In the genomic region with DNA sequence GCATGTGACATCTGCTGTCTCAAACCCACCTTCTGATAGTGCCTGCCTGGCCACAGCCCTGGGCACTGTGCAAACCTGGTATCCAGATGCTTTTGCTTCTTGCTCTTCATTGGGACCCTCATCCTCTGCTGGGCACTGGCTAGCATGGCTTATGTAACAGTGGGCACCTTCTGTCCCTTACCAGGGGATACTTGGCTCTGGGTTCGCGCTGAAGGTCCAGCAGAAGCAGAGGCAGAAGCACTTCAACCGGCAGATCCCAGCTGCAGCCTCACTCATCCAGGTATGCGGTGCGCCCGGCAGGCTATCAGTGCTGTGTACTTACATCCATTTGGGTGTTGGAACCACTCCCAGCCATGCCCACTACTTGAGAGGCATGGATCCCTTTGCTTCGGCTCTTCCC, we compare ENCODE assay signal across 13 mouse cellular contexts.
DNase-seq lines count a peak whose midpoint lies in the region.
"Had no signal": no experiment of that assay in that cellular context is flagged by ENCODE, and none has a peak within 500 bp of the region (broad histone marks: within the 10 kb centered on the region; RNA-seq: fewer than 3 reads in every experiment).

No protein-coding gene starts in this region.

- DNase-seq in heart, postnatal 4 days: peak; percentile 2
- DNase-seq in heart, adult 18-20 months: no peak
- peak; percentile 0 for DNase-seq in lung, postnatal 10 days
- no peak for DNase-seq in lung, postnatal 25 days (ENCODE audit: low spot score)
- DNase-seq in urinary bladder, adult 2 months (ENCODE audit: low spot score): peak; percentile 8
- DNase-seq in urinary bladder, postnatal 25 days (ENCODE audit: low spot score): no peak
- DNase-seq in frontal cortex, postnatal 36 days (ENCODE audit: low spot score in 2 of 2): no peak
- DNase-seq: adrenal gland, postnatal 10 days; cerebellum, adult 11 months; cerebellum, adult 8-10 months; embryo, embryonic 11 days; gastrocnemius, postnatal 14 days; heart, postnatal 10 days had no signal

Comparison
In these comparisons a context has a peak if more than half of its experiments do, and no peak if none do; other contexts are left out.
1. DNase-seq: peak in heart, postnatal 4 days (single experiment), lung, postnatal 10 days (single experiment) and urinary bladder, adult 2 months (single experiment); none in heart, adult 18-20 months (0 of 2), lung, postnatal 25 days (single experiment), urinary bladder, postnatal 25 days (single experiment) and frontal cortex, postnatal 36 days (0 of 2).